Mouse (Mus musculus): ENCODE measurements around the gene Cdk14. TPM values are rescaled to one million over a fixed set of nuclear protein-coding genes. Genes with fewer than 3 reads are reported as not detected.
"Not testable (repeated sequence)": the region's sequence is repeated elsewhere in the genome, so short reads cannot be mapped to it uniquely, and the experiment has no call there.

Gene Cdk14
- polyA plus RNA-seq, 1 experiment from 2014 or later = 42.2 TPM

GRCm38 (mm10) chr5:4904911-4905310, 515.2 kb downstream of the Cdk14 start:
- H3K4me3 ChIP-seq (replicated peaks); H3K9ac ChIP-seq (replicated peaks); H3K36me3 ChIP-seq; H3K27ac ChIP-seq (replicated peaks); H3K4me1 ChIP-seq; H3K4me2 ChIP-seq; H3K9me3 ChIP-seq (replicated peaks); ATAC-seq (ENCODE audit: low FRiP score); H3K27me3 ChIP-seq (replicated peaks): not testable (repeated sequence)
- WGBS = 82% methylated on average over 3 of the region's 3 CpGs

GRCm38 (mm10) chr5:4898241-4898640, 521.9 kb downstream of the Cdk14 start:
- no peak overlapping the region for H3K4me3 ChIP-seq (replicated peaks)
- ATAC-seq (ENCODE audit: low FRiP score) = no peak
- no peak overlapping the region for H3K4me2 ChIP-seq
- peaks cover 7% of the 10 kb centered on the region; the same call in 1 of the 2 replicates for H3K4me1 ChIP-seq
- no peak overlapping the region for H3K27ac ChIP-seq (replicated peaks)
- H3K9ac ChIP-seq (replicated peaks) = no peak overlapping the region
- H3K36me3 ChIP-seq = no peaks in the 10 kb centered on the region
- 98% methylated on average over 2 of the region's 2 CpGs for WGBS
- no peaks in the 10 kb centered on the region for H3K9me3 ChIP-seq (replicated peaks)
- no peaks in the 10 kb centered on the region for H3K27me3 ChIP-seq (replicated peaks)

- H3K9ac ChIP-seq (replicated peaks) = no peak overlapping the region
- H3K9me3 ChIP-seq (replicated peaks) = no peaks in the 10 kb centered on the region
- H3K4me3 ChIP-seq (replicated peaks) = no peak overlapping the region
- no peaks in the 10 kb centered on the region for H3K36me3 ChIP-seq
- no peaks in the 10 kb centered on the region for H3K27me3 ChIP-seq (replicated peaks)
- WGBS = 46% methylated on average over 3 of the region's 3 CpGs
- H3K4me1 ChIP-seq = peaks cover 20% of the 10 kb centered on the region
- ATAC-seq (ENCODE audit: low FRiP score) = no peak
- H3K27ac ChIP-seq (replicated peaks) = no peak overlapping the region
- H3K4me2 ChIP-seq = no peak overlapping the region
Measured at GRCm38 (mm10) chr5:4894988-4895387, 525.1 kb downstream of the Cdk14 start.

- H3K36me3 ChIP-seq = no peaks in the 10 kb centered on the region
- H3K27me3 ChIP-seq (replicated peaks) = no peaks in the 10 kb centered on the region
- no peak overlapping the region; the same call in 1 of the 2 replicates for H3K27ac ChIP-seq (replicated peaks)
- H3K4me1 ChIP-seq = peaks cover 20% of the 10 kb centered on the region
- 80% methylated on average over 5 of the region's 5 CpGs for WGBS
- no peak overlapping the region for H3K4me3 ChIP-seq (replicated peaks)
- no peak for ATAC-seq (ENCODE audit: low FRiP score)
- H3K9ac ChIP-seq (replicated peaks) = no peak overlapping the region
- no peaks in the 10 kb centered on the region for H3K9me3 ChIP-seq (replicated peaks)
- H3K4me2 ChIP-seq = no peak overlapping the region
Measured at GRCm38 (mm10) chr5:4893852-4894207, 526.3 kb downstream of the Cdk14 start.

- ATAC-seq (ENCODE audit: low FRiP score) = no peak
- no peaks in the 10 kb centered on the region for H3K36me3 ChIP-seq
- H3K4me3 ChIP-seq (replicated peaks) = no peak overlapping the region
- 51% methylated on average over 5 of the region's 5 CpGs for WGBS
- no peaks in the 10 kb centered on the region for H3K27me3 ChIP-seq (replicated peaks)
- no peaks in the 10 kb centered on the region for H3K9me3 ChIP-seq (replicated peaks)
- no peak overlapping the region for H3K4me2 ChIP-seq
- H3K4me1 ChIP-seq = peaks cover 20% of the 10 kb centered on the region
- no peak overlapping the region for H3K9ac ChIP-seq (replicated peaks)
- H3K27ac ChIP-seq (replicated peaks) = no peak overlapping the region
Measured at GRCm38 (mm10) chr5:4893206-4893851, 526.8 kb downstream of the Cdk14 start.

GRCm38 (mm10) chr5:4892734-4893133, 527.4 kb downstream of the Cdk14 start:
- ATAC-seq (ENCODE audit: low FRiP score) = peak; percentile 32; the same call in 1 of the 2 replicates
- 38% methylated on average over 4 of the region's 4 CpGs for WGBS

GRCm38 (mm10) chr5:4891862-4892704, 528.0 kb downstream of the Cdk14 start:
- Histone ChIP-seq H3K27ac (replicated peaks) (peak overlapping the region; percentile 51; the same call in 1 of the 2 replicates), H3K27me3 (replicated peaks) (no peaks in the 10 kb centered on the region), H3K4me1 (peaks cover 20% of the 10 kb centered on the region), H3K4me2 (peak overlapping the region; percentile 11; the same call in 1 of the 2 replicates), H3K9me3 (replicated peaks) (no peaks in the 10 kb centered on the region), H3K9ac (replicated peaks) (no peak overlapping the region; the same call in 1 of the 2 replicates), H3K4me3 (replicated peaks) (no peak overlapping the region), H3K36me3 (no peaks in the 10 kb centered on the region)
- peak; percentile 67; the same call in 1 of the 2 replicates for ATAC-seq (ENCODE audit: low FRiP score)
- WGBS = 37% methylated on average over 17 of the region's 17 CpGs

More at GRCm38 (mm10) chr5:4892734-4893133, 527.4 kb downstream of the Cdk14 start:
- Histone ChIP-seq H3K4me3 (replicated peaks) (no peak overlapping the region), H3K4me2 (no peak overlapping the region), H3K36me3 (no peaks in the 10 kb centered on the region), H3K4me1 (peaks cover 20% of the 10 kb centered on the region), H3K27ac (replicated peaks) (no peak overlapping the region), H3K9me3 (replicated peaks) (no peaks in the 10 kb centered on the region), H3K27me3 (replicated peaks) (no peaks in the 10 kb centered on the region), H3K9ac (replicated peaks) (no peak overlapping the region)

- Histone ChIP-seq H3K4me2 (no peak overlapping the region), H3K27me3 (replicated peaks) (no peaks in the 10 kb centered on the region), H3K4me3 (replicated peaks) (no peak overlapping the region), H3K9me3 (replicated peaks) (no peaks in the 10 kb centered on the region), H3K27ac (replicated peaks) (no peak overlapping the region), H3K36me3 (no peaks in the 10 kb centered on the region), H3K4me1 (peaks cover 5% of the 10 kb centered on the region), H3K9ac (replicated peaks) (no peak overlapping the region)
- 81% methylated on average over 4 of the region's 4 CpGs for WGBS
- no peak for ATAC-seq (ENCODE audit: low FRiP score)
Measured at GRCm38 (mm10) chr5:4887069-4887468, 533.0 kb downstream of the Cdk14 start.

GRCm38 (mm10) chr5:4882841-4883240, 537.3 kb downstream of the Cdk14 start:
- no peak for ATAC-seq (ENCODE audit: low FRiP score)
- H3K27ac ChIP-seq (replicated peaks) = no peak overlapping the region
- H3K4me1 ChIP-seq = no peaks in the 10 kb centered on the region
- no peaks in the 10 kb centered on the region for H3K36me3 ChIP-seq
- no peaks in the 10 kb centered on the region for H3K9me3 ChIP-seq (replicated peaks)
- H3K4me3 ChIP-seq (replicated peaks) = no peak overlapping the region
- H3K9ac ChIP-seq (replicated peaks) = no peak overlapping the region
- no peaks in the 10 kb centered on the region for H3K27me3 ChIP-seq (replicated peaks)
- 97% methylated on average over 1 of the region's 1 CpGs for WGBS
- H3K4me2 ChIP-seq = no peak overlapping the region

- Histone ChIP-seq H3K27ac (replicated peaks) (no peak overlapping the region), H3K4me2 (no peak overlapping the region), H3K9ac (replicated peaks) (no peak overlapping the region), H3K9me3 (replicated peaks) (no peaks in the 10 kb centered on the region), H3K4me1 (peaks cover 11% of the 10 kb centered on the region), H3K27me3 (replicated peaks) (no peaks in the 10 kb centered on the region), H3K36me3 (no peaks in the 10 kb centered on the region), H3K4me3 (replicated peaks) (no peak overlapping the region)
- 75% methylated on average over 4 of the region's 4 CpGs for WGBS
- no peak for ATAC-seq (ENCODE audit: low FRiP score)
Measured at GRCm38 (mm10) chr5:4880331-4880730, 539.8 kb downstream of the Cdk14 start.

GRCm38 (mm10) chr5:4878934-4879333, 541.2 kb downstream of the Cdk14 start:
- Histone ChIP-seq H3K9me3 (replicated peaks) (no peaks in the 10 kb centered on the region), H3K36me3 (no peaks in the 10 kb centered on the region), H3K4me3 (replicated peaks) (no peak overlapping the region), H3K9ac (replicated peaks) (no peak overlapping the region), H3K4me2 (no peak overlapping the region), H3K4me1 (peaks cover 11% of the 10 kb centered on the region), H3K27ac (replicated peaks) (no peak overlapping the region), H3K27me3 (replicated peaks) (no peaks in the 10 kb centered on the region)
- no peak for ATAC-seq (ENCODE audit: low FRiP score)
- 54% methylated on average over 3 of the region's 3 CpGs for WGBS

GRCm38 (mm10) chr5:4877638-4878037, 542.5 kb downstream of the Cdk14 start:
- H3K4me1 ChIP-seq = peaks cover 11% of the 10 kb centered on the region
- ATAC-seq (ENCODE audit: low FRiP score) = no peak
- WGBS = 41% methylated on average over 4 of the region's 4 CpGs
- H3K4me2 ChIP-seq = no peak overlapping the region
- no peaks in the 10 kb centered on the region for H3K9me3 ChIP-seq (replicated peaks)
- no peaks in the 10 kb centered on the region for H3K36me3 ChIP-seq
- H3K27ac ChIP-seq (replicated peaks) = no peak overlapping the region
- H3K27me3 ChIP-seq (replicated peaks) = no peaks in the 10 kb centered on the region
- no peak overlapping the region for H3K4me3 ChIP-seq (replicated peaks)
- no peak overlapping the region for H3K9ac ChIP-seq (replicated peaks)

Data from neural tube, embryonic 15.5 days (tissue).